Mouse (Mus musculus): ENCODE measurements around the gene Osbpl6.

Osbpl6 gene

GRCm38 (mm10) chr2:76647883-76648570 is 241.7 kb downstream of the Osbpl6 start, which contains the start of the genes Prkra and Pjvk:
Prkra (minus strand) TSS chr2:76648015.
Pjvk (plus strand) TSS chr2:76648476.
- peak; percentile 95 to 96 for DNase-seq (ENCODE audit: low spot score in 2 of 2)

DNA sequence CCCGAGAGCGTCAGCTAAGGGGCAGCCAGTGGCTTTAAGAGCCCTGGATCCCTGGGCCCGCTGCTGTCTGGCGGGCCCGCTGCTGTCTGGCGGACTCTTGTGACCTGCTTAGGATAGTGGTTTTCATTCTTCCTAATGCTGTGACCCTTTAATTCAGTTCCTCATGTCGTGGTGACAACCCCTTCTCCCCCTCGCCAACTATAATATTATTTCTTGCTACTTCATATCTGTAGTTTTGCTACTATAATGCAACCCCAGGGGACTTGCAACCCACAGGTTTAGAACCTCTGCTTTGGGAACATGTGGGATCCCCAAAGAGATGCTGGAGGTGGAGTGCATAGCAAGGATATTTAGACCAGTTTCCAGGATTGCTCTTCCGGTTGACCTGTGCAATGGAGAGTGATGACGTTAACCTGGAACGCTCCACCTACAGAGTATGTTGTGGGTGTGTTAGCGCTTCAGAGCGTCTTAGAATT is 242.4 kb downstream of the Osbpl6 start:
- DNase-seq (ENCODE audit: low spot score in 2 of 2): no peak

Data from frontal cortex, postnatal 10 days (tissue).